Mouse (Mus musculus): ENCODE results near the gene Clec18a. TPM values are rescaled to one million over a fixed set of nuclear protein-coding genes. Genes with fewer than 3 reads are reported as not detected.

The Clec18a gene
- polyA plus RNA-seq, 1 experiment from 2014 or later = not detected

GRCm38 (mm10) chr8:111055031-111055634 is 37.1 kb downstream of the Clec18a start:
- Histone ChIP-seq H3K4me1 (peaks cover 14% of the 10 kb centered on the region), H3K4me2 (replicated peaks) (no peak overlapping the region), H3K9me3 (no peaks in the 10 kb centered on the region), H3K27ac (no peak overlapping the region), H3K9ac (no peak overlapping the region), H3K4me3 (no peak overlapping the region), H3K36me3 (peaks cover 66% of the 10 kb centered on the region), H3K27me3 (no peaks in the 10 kb centered on the region)
- no peak for ATAC-seq (ENCODE audit: low FRiP score, low read depth)
- 91% methylated on average over 17 of the region's 17 CpGs for WGBS

DNA sequence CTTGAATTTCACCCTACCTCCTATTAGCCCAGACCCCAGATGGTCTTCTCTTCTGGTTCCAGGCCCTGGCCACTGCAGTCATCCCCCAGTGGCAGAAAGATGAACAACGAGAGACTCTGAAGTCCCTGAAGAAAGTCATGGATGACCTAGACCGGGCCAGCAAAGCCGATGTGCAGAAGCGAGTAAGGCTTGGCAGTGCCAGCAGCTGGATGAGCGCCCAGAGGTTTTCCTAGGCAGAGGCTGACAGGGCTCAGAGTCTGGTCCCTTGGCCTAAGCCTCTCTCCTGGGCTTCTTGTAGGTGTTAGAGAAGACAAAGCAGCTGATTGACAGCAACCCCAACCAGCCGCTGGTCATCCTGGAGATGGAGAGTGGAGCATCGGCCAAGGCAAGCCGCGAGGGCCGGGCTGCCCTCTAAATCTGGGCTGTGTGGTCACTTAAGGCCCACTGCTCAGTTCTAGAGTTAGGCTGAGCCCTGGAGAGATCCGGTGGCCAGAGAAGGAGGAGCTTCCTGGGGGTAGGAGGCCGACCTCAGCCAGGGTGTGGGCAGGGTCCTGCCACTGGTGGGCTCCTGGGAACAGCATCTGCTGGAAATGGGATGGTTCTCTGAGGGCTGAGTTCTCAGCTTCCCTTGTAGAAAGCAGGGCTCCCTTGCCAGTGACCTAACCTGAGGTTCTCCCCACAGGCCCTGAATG is 38.3 kb downstream of the Clec18a start:
- peaks cover 77% of the 10 kb centered on the region for H3K36me3 ChIP-seq
- no peak overlapping the region for H3K4me2 ChIP-seq (replicated peaks)
- 92% methylated on average over 12 of the region's 12 CpGs for WGBS

GRCm38 (mm10) chr8:111049106-111049505 is 43.1 kb downstream of the Clec18a start:
- no peaks in the 10 kb centered on the region for H3K27me3 ChIP-seq
- H3K9ac ChIP-seq = no peak overlapping the region
- no peak overlapping the region for H3K4me3 ChIP-seq
- peaks cover 99% of the 10 kb centered on the region for H3K36me3 ChIP-seq
- no peaks in the 10 kb centered on the region for H3K9me3 ChIP-seq
- 91% methylated on average over 7 of the region's 7 CpGs for WGBS
- H3K4me2 ChIP-seq (replicated peaks) = no peak overlapping the region
- H3K27ac ChIP-seq = no peak overlapping the region
- H3K4me1 ChIP-seq = no peaks in the 10 kb centered on the region
- no peak for ATAC-seq (ENCODE audit: low FRiP score, low read depth)

More for the DNA sequence above, 38.3 kb downstream of the Clec18a start:
- H3K27me3 ChIP-seq = no peaks in the 10 kb centered on the region
- peaks cover 13% of the 10 kb centered on the region for H3K4me1 ChIP-seq
- no peaks in the 10 kb centered on the region for H3K9me3 ChIP-seq
- H3K27ac ChIP-seq = no peak overlapping the region
- no peak for ATAC-seq (ENCODE audit: low FRiP score, low read depth)
- H3K4me3 ChIP-seq = no peak overlapping the region
- no peak overlapping the region for H3K9ac ChIP-seq

DNA sequence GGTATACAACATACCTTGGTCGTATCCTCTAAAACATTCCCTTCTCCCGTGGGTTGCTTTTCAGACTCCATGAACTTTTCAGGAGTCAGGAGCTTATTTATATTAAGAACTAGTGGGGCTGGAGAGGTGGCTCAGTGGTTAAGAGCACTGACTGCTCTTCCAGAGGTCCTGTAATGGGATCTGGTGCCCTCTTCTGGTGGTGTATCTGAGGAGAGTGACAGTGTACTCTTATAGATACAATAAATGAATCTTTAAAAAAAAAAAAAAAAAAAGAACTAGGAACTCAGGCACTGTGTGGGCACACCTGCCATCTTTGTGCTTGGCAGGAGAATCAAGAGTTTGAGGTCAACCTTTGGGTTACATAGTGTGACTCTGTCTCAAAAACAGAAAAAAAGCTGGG is 43.5 kb downstream of the Clec18a start:
- no peak overlapping the region for H3K9ac ChIP-seq
- H3K4me1 ChIP-seq = no peaks in the 10 kb centered on the region
- no peaks in the 10 kb centered on the region for H3K9me3 ChIP-seq
- ATAC-seq (ENCODE audit: low FRiP score, low read depth) = no peak
- whole genome bisulfite sequencing = 94% methylated on average over 2 of the region's 2 CpGs
- no peak overlapping the region for H3K4me2 ChIP-seq (replicated peaks)
- no peak overlapping the region for H3K4me3 ChIP-seq
- H3K36me3 ChIP-seq = peaks cover 99% of the 10 kb centered on the region
- H3K27me3 ChIP-seq = no peaks in the 10 kb centered on the region
- H3K27ac ChIP-seq = no peak overlapping the region

DNA sequence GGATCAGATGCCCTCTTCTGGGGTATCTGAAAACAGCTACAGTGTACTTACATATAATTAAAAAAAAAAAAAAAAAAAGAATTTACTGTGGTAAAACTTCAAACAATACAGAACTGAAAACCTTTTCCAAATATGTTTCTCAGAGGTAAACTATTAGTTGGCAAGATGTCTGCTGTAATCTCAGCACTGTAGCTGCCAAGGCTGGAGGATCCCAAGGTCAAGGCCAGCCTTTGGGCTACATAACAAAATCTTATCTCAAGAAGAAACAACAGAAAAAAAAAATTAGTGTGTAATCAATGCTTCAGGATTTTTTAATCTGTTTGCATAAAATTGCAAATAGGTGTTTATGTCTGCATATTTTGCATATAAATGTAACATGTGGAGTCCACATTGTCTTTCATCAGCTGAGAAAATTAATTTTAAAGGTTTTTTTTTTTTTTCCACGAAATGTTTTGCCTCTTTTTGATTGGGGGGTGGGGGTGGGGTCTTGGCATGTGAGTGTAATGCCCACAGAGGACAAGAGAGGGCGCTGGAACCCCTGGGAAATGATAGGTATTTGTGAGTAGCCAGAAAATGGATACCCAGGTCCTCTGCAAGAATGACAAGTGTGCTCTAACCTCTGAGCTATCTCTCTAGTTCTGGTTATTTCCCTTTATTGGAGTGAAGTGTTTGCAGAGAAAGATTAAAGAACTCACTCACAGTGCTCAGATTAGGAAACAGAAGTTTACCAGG is 48.1 kb downstream of the Clec18a start:
- no peak overlapping the region for H3K4me3 ChIP-seq
- H3K27me3 ChIP-seq = no peaks in the 10 kb centered on the region
- H3K9me3 ChIP-seq = no peaks in the 10 kb centered on the region
- 45% methylated on average over 2 of the region's 2 CpGs for whole genome bisulfite sequencing
- H3K4me2 ChIP-seq (replicated peaks) = no peak overlapping the region
- H3K4me1 ChIP-seq = no peaks in the 10 kb centered on the region
- ATAC-seq (ENCODE audit: low FRiP score, low read depth) = no peak
- H3K27ac ChIP-seq = no peak overlapping the region
- H3K36me3 ChIP-seq = peaks cover 97% of the 10 kb centered on the region
- no peak overlapping the region for H3K9ac ChIP-seq

GRCm38 (mm10) chr8:111042546-111042945 is 49.7 kb downstream of the Clec18a start:
- no peak for ATAC-seq (ENCODE audit: low FRiP score, low read depth)
- WGBS = 95% methylated on average over 19 of the region's 19 CpGs
- Histone ChIP-seq H3K27me3 (no peaks in the 10 kb centered on the region), H3K4me3 (no peak overlapping the region), H3K27ac (no peak overlapping the region), H3K4me2 (replicated peaks) (no peak overlapping the region), H3K36me3 (peaks cover 95% of the 10 kb centered on the region), H3K9ac (no peak overlapping the region), H3K9me3 (no peaks in the 10 kb centered on the region), H3K4me1 (no peaks in the 10 kb centered on the region)

DNA sequence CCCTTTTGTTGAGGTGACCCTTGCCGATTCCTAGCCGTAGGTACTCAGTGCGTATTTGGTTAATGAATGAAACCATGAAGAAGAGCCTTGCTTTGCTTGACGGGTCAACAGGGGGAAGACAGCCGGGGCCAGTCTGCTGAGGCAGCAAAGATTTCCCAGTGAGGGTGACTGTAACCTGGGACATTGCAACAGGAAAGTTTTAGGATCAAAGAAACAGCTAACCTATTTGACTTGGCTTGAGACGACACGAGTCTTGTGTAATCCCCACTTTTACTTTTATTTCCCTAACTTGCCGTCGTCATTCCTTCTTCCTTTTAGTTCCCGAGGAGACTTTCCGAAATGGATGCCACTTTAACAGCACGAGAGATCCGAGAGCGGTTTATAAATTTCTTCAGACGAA is 55.6 kb downstream of the Clec18a start:
- no peak overlapping the region for H3K9ac ChIP-seq
- H3K36me3 ChIP-seq = peaks cover 48% of the 10 kb centered on the region
- H3K9me3 ChIP-seq = no peaks in the 10 kb centered on the region
- H3K4me2 ChIP-seq (replicated peaks) = no peak overlapping the region
- WGBS = 95% methylated on average over 15 of the region's 15 CpGs
- peaks cover 15% of the 10 kb centered on the region for H3K4me1 ChIP-seq
- no peak overlapping the region for H3K4me3 ChIP-seq
- no peak overlapping the region for H3K27ac ChIP-seq
- no peak for ATAC-seq (ENCODE audit: low FRiP score, low read depth)
- H3K27me3 ChIP-seq = peaks cover 4% of the 10 kb centered on the region; the same call in 1 of the 2 replicates

- H3K9me3 ChIP-seq = no peaks in the 10 kb centered on the region
- 17% methylated on average over 12 of the region's 12 CpGs for WGBS
These were observed 58.0 kb downstream of the Clec18a start for GRCm38 (mm10) chr8:111034276-111034675.

DNA sequence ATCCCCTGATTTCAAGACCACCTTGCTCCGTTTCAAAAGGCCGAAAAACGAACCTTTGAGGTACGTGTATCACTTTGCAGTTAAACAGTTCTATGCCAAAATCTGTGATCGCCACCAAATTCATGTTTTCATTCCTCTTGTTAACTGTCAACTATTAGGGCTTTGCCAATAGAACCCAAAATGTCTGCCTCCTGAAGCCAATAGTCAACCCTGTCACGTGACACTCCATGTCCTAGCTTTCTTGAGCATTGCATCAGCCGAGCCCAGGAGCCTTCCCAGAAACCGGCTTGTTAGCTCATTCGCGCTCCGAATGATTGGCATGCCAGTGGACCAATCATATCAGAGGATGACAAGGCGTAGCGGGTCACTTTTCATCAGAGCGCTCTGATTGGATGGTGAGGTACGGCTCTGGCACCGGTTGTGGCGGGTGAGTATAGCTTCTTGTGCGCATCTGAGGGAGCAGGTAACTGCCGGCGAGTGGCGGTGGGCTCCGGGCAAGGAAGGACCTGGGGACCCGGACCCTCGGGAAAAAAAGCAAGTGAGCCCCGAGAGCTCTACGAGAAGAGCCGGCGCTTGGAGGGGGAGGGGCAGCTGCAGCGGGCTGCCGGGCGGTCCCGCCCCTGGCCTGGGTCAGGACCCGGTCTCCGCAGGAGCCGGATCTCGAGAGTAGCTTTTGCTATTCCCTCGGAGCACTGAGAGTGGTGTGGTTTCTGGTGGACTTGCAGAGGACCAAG is 58.6 kb downstream of the Clec18a start:
- Histone ChIP-seq H3K27ac (peak overlapping the region; percentile 66), H3K4me1 (peaks cover 15% of the 10 kb centered on the region), H3K4me3 (peak overlapping the region; percentile 76), H3K9me3 (no peaks in the 10 kb centered on the region), H3K9ac (peak overlapping the region; percentile 71), H3K36me3 (peaks cover 21% of the 10 kb centered on the region), H3K4me2 (replicated peaks) (peak overlapping the region; percentile 82), H3K27me3 (peaks cover 6% of the 10 kb centered on the region; the same call in 1 of the 2 replicates)
- peak; percentile 99 for ATAC-seq (ENCODE audit: low FRiP score, low read depth)
- WGBS = 6% methylated on average over 37 of the region's 37 CpGs

More at GRCm38 (mm10) chr8:111034276-111034675, 58.0 kb downstream of the Clec18a start:
- no peak for ATAC-seq (ENCODE audit: low FRiP score, low read depth)
- Histone ChIP-seq H3K36me3 (peaks cover 26% of the 10 kb centered on the region), H3K27ac (peak overlapping the region; percentile 66), H3K4me3 (peak overlapping the region; percentile 76), H3K4me2 (replicated peaks) (peak overlapping the region; percentile 82), H3K4me1 (peaks cover 15% of the 10 kb centered on the region), H3K27me3 (peaks cover 6% of the 10 kb centered on the region; the same call in 1 of the 2 replicates), H3K9ac (peak overlapping the region; percentile 71)

- H3K27me3 ChIP-seq = peaks cover 6% of the 10 kb centered on the region; the same call in 1 of the 2 replicates
- peak within 1 kb of the TSS; percentile 76 for H3K4me3 ChIP-seq
- 96% methylated on average over 7 of the region's 7 CpGs for WGBS
- peaks cover 15% of the 10 kb centered on the region for H3K4me1 ChIP-seq
- ATAC-seq (ENCODE audit: low FRiP score, low read depth) = no peak
- H3K9me3 ChIP-seq = no peaks in the 10 kb centered on the region
- H3K27ac ChIP-seq = peak within 1 kb of the TSS; percentile 66
- H3K9ac ChIP-seq = peak within 1 kb of the TSS; percentile 71
- H3K4me2 ChIP-seq (replicated peaks) = peak within 1 kb of the TSS; percentile 82
- H3K36me3 ChIP-seq = peaks cover 14% of the 10 kb centered on the region
These were observed 59.3 kb downstream of the Clec18a start, which contains the start of gene Aars for GRCm38 (mm10) chr8:111032916-111033315. Aars (plus strand) TSS chr8:111033144.

GRCm38 (mm10) chr8:111031572-111031971 is 60.7 kb downstream of the Clec18a start, which contains the start of gene Ddx19b:
Ddx19b (minus strand) TSS chr8:111031751.
- no peaks in the 10 kb centered on the region for H3K9me3 ChIP-seq

More at GRCm38 (mm10) chr8:111031572-111031971, 60.7 kb downstream of the Clec18a start, which contains the start of gene Ddx19b:
- no peak within 1 kb of the TSS for H3K27ac ChIP-seq
- peaks cover 3% of the 10 kb centered on the region; the same call in 1 of the 2 replicates for H3K36me3 ChIP-seq
- H3K4me3 ChIP-seq = no peak within 1 kb of the TSS
- peaks cover 20% of the 10 kb centered on the region for H3K4me1 ChIP-seq
- WGBS = 94% methylated on average over 19 of the region's 19 CpGs
- no peak for ATAC-seq (ENCODE audit: low FRiP score, low read depth)
- H3K9ac ChIP-seq = no peak within 1 kb of the TSS
- peaks cover 6% of the 10 kb centered on the region; the same call in 1 of the 2 replicates for H3K27me3 ChIP-seq
- H3K4me2 ChIP-seq (replicated peaks) = no peak within 1 kb of the TSS

Measured in limb, embryonic 13.5 days (tissue).